Mouse (Mus musculus): ENCODE measurements around the gene Tnik. TPM values are rescaled to one million over a fixed set of nuclear protein-coding genes. Genes with fewer than 3 reads are reported as not detected.

Gene Tnik
- polyA plus RNA-seq, 1 experiment from 2014 or later, result 1.6 TPM

DNA sequence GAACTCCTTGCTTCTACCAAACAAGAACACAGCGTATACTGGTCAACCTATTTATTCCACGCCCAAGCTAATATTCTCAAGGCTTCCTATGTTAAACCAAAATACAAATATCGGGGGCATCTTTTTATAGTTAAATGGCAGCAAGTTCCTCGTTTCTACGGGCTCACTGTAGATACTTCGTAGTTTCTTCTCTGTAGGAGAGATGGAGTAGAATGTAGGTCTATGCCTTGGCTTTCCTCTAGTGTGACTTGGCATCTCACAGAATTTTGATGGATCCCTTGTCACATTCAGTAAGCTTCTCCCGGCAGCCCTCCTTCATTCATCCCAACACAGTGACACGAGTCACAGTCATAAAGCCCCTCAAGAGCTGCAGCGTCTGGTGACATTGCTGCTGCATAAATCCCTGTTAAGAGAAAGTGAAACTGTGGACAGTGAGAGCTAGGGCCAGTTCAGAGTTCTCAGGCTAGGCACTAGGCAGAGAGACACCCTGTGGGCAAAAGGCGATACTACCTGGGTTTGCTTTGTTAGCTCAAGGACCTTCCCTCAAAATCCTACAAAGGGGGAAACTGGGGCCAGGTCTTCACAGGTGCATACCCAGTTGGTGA, 280.5 kb downstream of the Tnik start:
- H3K9me3 ChIP-seq (replicated peaks; ENCODE audit: control insufficient read depth, low read length), result no peaks in the 10 kb centered on the region
- no peaks in the 10 kb centered on the region for H3K4me1 ChIP-seq (ENCODE audit: control insufficient read depth, low read depth, low read length)
- 61% methylated on average over 10 of the region's 10 CpGs for WGBS (ENCODE audit: insufficient replicate concordance)
- H3K27me3 ChIP-seq (ENCODE audit: control insufficient read depth, insufficient read depth, low read depth, low read length), result no peaks in the 10 kb centered on the region
- no peak for ATAC-seq (ENCODE audit: low read depth)
- H3K4me3 ChIP-seq (ENCODE audit: low read depth, low read length), result no peak overlapping the region
- H3K27ac ChIP-seq (ENCODE audit: low read length), result no peak overlapping the region
- no peak overlapping the region for H3K9ac ChIP-seq (ENCODE audit: low read depth, low read length)
- H3K4me2 ChIP-seq (ENCODE audit: low read depth, low read length), result no peak overlapping the region
- H3K36me3 ChIP-seq (ENCODE audit: control insufficient read depth, insufficient read depth), result no peaks in the 10 kb centered on the region

DNA sequence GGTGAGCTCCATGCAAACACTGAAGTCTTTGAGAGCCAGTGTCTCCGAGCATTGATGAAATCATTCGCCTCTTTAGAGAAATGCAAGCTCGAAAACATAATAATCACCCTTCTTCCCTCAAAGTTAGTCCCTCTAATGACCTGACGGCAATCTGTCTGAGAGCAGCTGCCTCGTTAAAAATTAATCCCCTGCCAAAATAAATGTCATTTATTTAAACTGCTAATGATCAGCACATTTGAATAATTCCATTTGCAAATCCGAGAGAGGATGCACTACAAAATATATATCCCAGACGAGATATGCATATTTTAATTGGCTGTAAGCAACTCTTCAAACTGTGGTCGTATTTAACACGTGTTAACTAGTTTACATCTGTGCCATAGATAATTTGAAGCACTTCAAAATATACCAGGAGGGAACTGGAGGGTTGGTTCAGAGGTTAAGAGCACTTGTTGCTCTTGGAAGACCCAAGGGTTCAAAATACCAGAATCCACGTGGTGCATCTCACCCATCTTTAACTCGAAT, 281.4 kb downstream of the Tnik start:
- 54% methylated on average over 11 of the region's 11 CpGs for WGBS (ENCODE audit: insufficient replicate concordance)
- no peak overlapping the region for H3K4me2 ChIP-seq (ENCODE audit: low read depth, low read length)

DNA sequence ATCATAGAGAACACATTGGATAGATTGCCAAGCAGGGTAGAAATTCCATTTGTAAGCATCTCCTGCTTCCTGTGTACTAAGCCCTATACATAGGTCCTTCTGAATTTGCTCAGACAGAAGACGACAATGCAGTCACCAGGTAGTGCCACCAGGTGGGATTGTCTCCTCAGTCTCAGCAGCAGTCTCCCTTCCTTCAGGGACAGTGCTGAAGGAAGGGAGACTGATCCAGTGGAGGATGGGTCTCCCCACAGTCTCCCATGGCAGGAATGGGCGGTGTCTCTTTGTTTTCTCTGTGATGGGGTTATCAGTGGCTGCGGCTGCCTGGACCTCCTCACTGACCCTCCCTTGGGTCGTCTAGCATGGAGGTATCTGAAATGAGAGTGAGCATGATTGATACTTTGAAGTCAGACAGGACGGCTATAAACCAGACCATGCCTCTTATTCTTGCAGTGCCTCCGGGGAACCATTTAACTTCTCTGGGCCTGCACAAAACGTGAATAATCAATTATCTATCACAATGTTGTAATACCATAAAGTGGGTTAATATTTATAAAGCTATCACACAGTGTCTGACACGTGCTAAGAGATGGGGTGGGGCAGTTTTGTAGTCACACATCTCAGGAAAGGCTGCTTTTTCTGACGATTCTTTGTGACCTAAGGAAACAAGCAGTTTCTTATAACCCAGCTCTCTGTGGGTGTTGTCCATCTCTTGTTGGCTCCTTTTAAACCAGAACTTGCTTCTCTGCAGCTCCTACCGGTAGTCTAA, 285.1 kb downstream of the Tnik start:
- no peak overlapping the region for H3K27ac ChIP-seq (ENCODE audit: low read length)
- WGBS (ENCODE audit: insufficient replicate concordance), result 49% methylated on average over 10 of the region's 10 CpGs
- no peak overlapping the region for H3K4me3 ChIP-seq (ENCODE audit: low read depth, low read length)
- H3K27me3 ChIP-seq (ENCODE audit: control insufficient read depth, insufficient read depth, low read depth, low read length), result no peaks in the 10 kb centered on the region
- H3K9ac ChIP-seq (ENCODE audit: low read depth, low read length), result no peak overlapping the region
- H3K36me3 ChIP-seq (ENCODE audit: control insufficient read depth, insufficient read depth), result no peaks in the 10 kb centered on the region
- no peak overlapping the region for H3K4me2 ChIP-seq (ENCODE audit: low read depth, low read length)
- no peak for ATAC-seq (ENCODE audit: low read depth)
- H3K9me3 ChIP-seq (replicated peaks; ENCODE audit: control insufficient read depth, low read length), result no peaks in the 10 kb centered on the region
- H3K4me1 ChIP-seq (ENCODE audit: control insufficient read depth, low read depth, low read length), result no peaks in the 10 kb centered on the region

More for the DNA sequence above, 281.4 kb downstream of the Tnik start:
- no peaks in the 10 kb centered on the region for H3K27me3 ChIP-seq (ENCODE audit: control insufficient read depth, insufficient read depth, low read depth, low read length)
- no peak for ATAC-seq (ENCODE audit: low read depth)
- H3K9ac ChIP-seq (ENCODE audit: low read depth, low read length), result no peak overlapping the region
- H3K4me3 ChIP-seq (ENCODE audit: low read depth, low read length), result no peak overlapping the region
- H3K4me1 ChIP-seq (ENCODE audit: control insufficient read depth, low read depth, low read length), result no peaks in the 10 kb centered on the region
- H3K9me3 ChIP-seq (replicated peaks; ENCODE audit: control insufficient read depth, low read length), result no peaks in the 10 kb centered on the region
- no peak overlapping the region for H3K27ac ChIP-seq (ENCODE audit: low read length)
- H3K36me3 ChIP-seq (ENCODE audit: control insufficient read depth, insufficient read depth), result no peaks in the 10 kb centered on the region

DNA sequence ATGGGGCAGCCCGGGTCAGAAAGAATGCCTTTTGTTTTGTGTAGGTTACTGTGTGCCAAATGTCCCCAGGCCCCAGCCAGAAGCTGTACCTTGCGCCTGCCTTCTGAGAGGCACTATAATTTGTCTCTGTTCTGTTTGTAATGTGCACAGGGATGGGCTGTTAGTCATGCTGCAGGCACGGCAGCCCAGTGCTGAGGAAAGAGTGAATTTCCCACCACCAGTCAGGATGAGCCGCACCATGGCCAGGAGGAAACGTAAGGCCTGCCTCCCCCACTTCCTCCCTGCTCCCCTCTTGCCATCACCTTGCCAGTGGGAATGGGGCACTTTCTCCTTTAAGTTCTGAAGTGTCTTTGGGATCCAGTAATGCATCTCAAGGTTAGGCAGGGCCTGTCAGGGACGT, 286.4 kb downstream of the Tnik start:
- Histone ChIP-seq H3K4me2 (ENCODE audit: low read depth, low read length) (no peak overlapping the region), H3K27me3 (ENCODE audit: control insufficient read depth, insufficient read depth, low read depth, low read length) (no peaks in the 10 kb centered on the region), H3K4me1 (ENCODE audit: control insufficient read depth, low read depth, low read length) (no peaks in the 10 kb centered on the region), H3K27ac (ENCODE audit: low read length) (no peak overlapping the region), H3K9me3 (replicated peaks; ENCODE audit: control insufficient read depth, low read length) (no peaks in the 10 kb centered on the region), H3K9ac (ENCODE audit: low read depth, low read length) (no peak overlapping the region), H3K4me3 (ENCODE audit: low read depth, low read length) (no peak overlapping the region), H3K36me3 (ENCODE audit: control insufficient read depth, insufficient read depth) (no peaks in the 10 kb centered on the region)
- no peak for ATAC-seq (ENCODE audit: low read depth)
- WGBS (ENCODE audit: insufficient replicate concordance), result 59% methylated on average over 6 of the region's 6 CpGs

DNA sequence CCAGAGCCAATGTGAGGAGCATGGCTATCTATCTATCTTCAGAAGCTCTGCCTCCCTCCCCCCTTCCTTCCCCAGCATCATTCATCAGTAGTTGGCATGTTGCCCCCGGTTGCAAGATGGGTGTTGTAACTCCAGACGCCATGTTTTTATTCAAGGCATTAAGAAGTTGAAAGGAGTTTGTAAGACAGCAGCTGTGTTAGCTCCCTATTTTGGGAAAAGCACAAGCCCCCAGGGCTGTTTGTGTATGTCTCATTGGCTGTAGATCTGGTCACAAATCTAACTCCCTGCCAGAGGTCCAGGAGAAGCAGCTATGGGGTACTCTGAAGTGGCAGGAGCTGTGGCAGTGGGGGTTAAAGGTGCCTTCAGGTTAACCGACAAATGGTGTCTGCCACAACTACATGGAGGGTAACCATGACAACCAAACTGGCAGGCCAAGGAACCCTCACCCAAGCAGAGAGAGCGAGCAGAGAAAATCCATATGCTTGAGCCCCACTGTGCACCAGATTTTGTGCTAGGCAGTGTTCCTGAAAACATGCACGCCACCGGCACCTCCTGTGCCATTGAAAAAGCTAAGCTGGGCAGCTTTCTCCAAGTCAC, 287.6 kb downstream of the Tnik start:
- Histone ChIP-seq H3K4me3 (ENCODE audit: low read depth, low read length) (no peak overlapping the region), H3K27ac (ENCODE audit: low read length) (no peak overlapping the region), H3K36me3 (ENCODE audit: control insufficient read depth, insufficient read depth) (no peaks in the 10 kb centered on the region), H3K9ac (ENCODE audit: low read depth, low read length) (no peak overlapping the region), H3K27me3 (ENCODE audit: control insufficient read depth, insufficient read depth, low read depth, low read length) (no peaks in the 10 kb centered on the region), H3K9me3 (replicated peaks; ENCODE audit: control insufficient read depth, low read length) (no peaks in the 10 kb centered on the region), H3K4me1 (ENCODE audit: control insufficient read depth, low read depth, low read length) (no peaks in the 10 kb centered on the region), H3K4me2 (ENCODE audit: low read depth, low read length) (no peak overlapping the region)
- WGBS (ENCODE audit: insufficient replicate concordance), result 66% methylated on average over 6 of the region's 6 CpGs
- ATAC-seq (ENCODE audit: low read depth), result no peak

DNA sequence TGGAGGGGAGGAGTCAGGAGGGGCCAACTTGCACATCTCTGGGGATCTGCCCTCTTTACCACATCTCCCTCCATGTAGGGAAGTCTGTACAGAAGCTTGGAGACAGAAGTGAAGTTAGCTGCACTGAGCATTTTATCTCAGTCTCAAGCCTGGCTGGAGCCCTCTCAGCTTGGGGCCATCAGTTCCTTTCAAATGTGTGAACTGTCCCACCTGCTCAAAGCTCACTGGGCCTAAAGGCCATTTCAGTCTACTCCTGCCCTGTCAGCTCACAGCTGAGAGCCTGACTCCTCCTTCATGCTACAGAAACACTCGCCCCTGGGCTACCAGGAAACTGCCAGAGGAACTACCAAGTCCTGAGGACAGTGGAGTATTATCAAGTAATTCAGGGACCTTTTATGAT, 288.7 kb downstream of the Tnik start:
- WGBS (ENCODE audit: insufficient replicate concordance), result 44% methylated on average over 1 of the region's 1 CpGs
- ATAC-seq (ENCODE audit: low read depth), result no peak
- H3K4me2 ChIP-seq (ENCODE audit: low read depth, low read length), result no peak overlapping the region
- no peak overlapping the region for H3K9ac ChIP-seq (ENCODE audit: low read depth, low read length)
- no peaks in the 10 kb centered on the region for H3K36me3 ChIP-seq (ENCODE audit: control insufficient read depth, insufficient read depth)
- H3K27ac ChIP-seq (ENCODE audit: low read length), result no peak overlapping the region
- H3K9me3 ChIP-seq (replicated peaks; ENCODE audit: control insufficient read depth, low read length), result no peaks in the 10 kb centered on the region
- no peak overlapping the region for H3K4me3 ChIP-seq (ENCODE audit: low read depth, low read length)
- H3K27me3 ChIP-seq (ENCODE audit: control insufficient read depth, insufficient read depth, low read depth, low read length), result no peaks in the 10 kb centered on the region
- no peaks in the 10 kb centered on the region for H3K4me1 ChIP-seq (ENCODE audit: control insufficient read depth, low read depth, low read length)

DNA sequence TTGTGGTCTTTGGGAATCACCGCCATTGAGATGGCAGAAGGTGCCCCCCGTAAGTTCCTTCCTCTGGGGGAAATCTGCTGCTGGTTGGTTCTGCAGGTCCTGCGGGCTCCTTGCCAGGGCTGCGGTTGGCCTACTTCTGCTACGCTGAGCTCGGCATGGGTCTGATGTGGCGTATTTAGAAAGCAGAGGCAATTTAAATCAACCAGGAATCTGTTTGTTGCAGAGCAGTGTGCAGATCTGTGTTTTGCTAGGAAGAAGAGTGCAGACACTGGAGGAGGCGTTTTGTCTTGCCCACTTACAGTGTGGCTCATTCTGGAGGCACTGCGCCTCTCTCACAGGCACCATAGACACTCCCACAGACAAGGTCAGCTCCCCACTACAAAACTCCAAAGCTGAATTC, 291.9 kb downstream of the Tnik start:
- Histone ChIP-seq H3K36me3 (ENCODE audit: control insufficient read depth, insufficient read depth) (no peaks in the 10 kb centered on the region), H3K27me3 (ENCODE audit: control insufficient read depth, insufficient read depth, low read depth, low read length) (no peaks in the 10 kb centered on the region), H3K4me3 (ENCODE audit: low read depth, low read length) (no peak overlapping the region), H3K27ac (ENCODE audit: low read length) (no peak overlapping the region), H3K9ac (ENCODE audit: low read depth, low read length) (no peak overlapping the region), H3K4me1 (ENCODE audit: control insufficient read depth, low read depth, low read length) (no peaks in the 10 kb centered on the region), H3K9me3 (replicated peaks; ENCODE audit: control insufficient read depth, low read length) (no peaks in the 10 kb centered on the region), H3K4me2 (ENCODE audit: low read depth, low read length) (no peak overlapping the region)
- 75% methylated on average over 9 of the region's 9 CpGs for WGBS (ENCODE audit: insufficient replicate concordance)
- no peak for ATAC-seq (ENCODE audit: low read depth)

DNA sequence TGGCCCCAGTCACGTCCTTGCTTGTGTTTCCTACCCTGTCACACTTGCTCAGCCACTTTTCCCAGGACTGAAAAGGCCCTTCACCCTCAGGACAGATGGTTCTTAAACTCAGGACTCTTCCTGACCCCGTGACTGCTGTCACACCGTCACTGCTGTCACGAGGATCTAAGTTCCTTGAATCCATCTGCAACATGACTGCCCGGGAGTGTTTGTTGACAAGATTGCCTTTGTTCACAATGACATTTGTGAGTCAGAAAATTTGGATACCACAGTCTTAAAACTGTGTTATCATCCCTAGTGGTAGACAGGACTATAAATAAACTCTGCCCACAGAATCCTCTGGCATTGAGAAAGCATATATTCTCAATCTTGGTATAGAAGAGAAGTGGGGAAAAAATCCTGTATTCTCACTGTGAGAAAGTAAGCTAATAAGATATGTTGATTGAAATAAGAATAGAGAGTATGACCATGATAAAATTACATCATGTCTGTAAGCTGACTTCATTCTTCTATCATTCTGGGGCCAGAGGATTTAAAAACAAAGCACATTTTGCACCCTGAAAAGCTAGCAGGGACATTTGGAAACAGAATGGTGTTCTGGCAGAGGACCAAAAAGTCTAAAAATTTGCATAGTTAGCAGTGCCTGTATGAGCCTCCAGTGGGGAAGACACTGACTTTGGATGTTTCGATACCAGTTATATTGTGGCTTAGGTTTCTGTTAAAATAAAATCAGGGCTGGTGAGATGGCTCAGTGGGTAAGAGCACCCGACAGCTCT, 293.0 kb downstream of the Tnik start:
- no peaks in the 10 kb centered on the region for H3K36me3 ChIP-seq (ENCODE audit: control insufficient read depth, insufficient read depth)
- ATAC-seq (ENCODE audit: low read depth), result no peak
- H3K4me3 ChIP-seq (ENCODE audit: low read depth, low read length), result no peak overlapping the region
- no peaks in the 10 kb centered on the region for H3K27me3 ChIP-seq (ENCODE audit: control insufficient read depth, insufficient read depth, low read depth, low read length)
- no peak overlapping the region for H3K27ac ChIP-seq (ENCODE audit: low read length)
- no peak overlapping the region for H3K4me2 ChIP-seq (ENCODE audit: low read depth, low read length)
- no peaks in the 10 kb centered on the region for H3K9me3 ChIP-seq (replicated peaks; ENCODE audit: control insufficient read depth, low read length)
- 58% methylated on average over 7 of the region's 7 CpGs for WGBS (ENCODE audit: insufficient replicate concordance)
- H3K9ac ChIP-seq (ENCODE audit: low read depth, low read length), result no peak overlapping the region
- no peaks in the 10 kb centered on the region for H3K4me1 ChIP-seq (ENCODE audit: control insufficient read depth, low read depth, low read length)

All from liver, embryonic 16.5 days (tissue).